Mouse (Mus musculus) liver, embryonic 14.5 days (tissue): Measurements from ENCODE around the gene Dram1. TPM values are rescaled to one million over a fixed set of nuclear protein-coding genes. Genes with fewer than 3 reads are reported as not detected.

Experiments
- ATAC-seq: fragments of 200-750 bp; cut with Nextera tagmentation; 2 replicates; pipeline ENCODE4 v1.8.0; 2017; ENCODE audit warnings: moderate number of reproducible peaks, mild to moderate bottlenecking, moderate library complexity; ENCODE audit not compliant: insufficient read depth
- DNase-seq, 3 experiments: peaks; one replicate each; pipeline ENCODE4 v3.0.0-alpha.2; 2012 to 2013; ENCODE audit warnings: low read depth in 3 of 3, low spot score in 3 of 3
- H3K27ac ChIP-seq: fragments of 300-500 bp; sonication (generic); 2 replicates; pipeline ENCODE4 v1.5.1; 2014; ENCODE audit warnings: moderate library complexity, mild to moderate bottlenecking, control low read depth, inconsistent platforms
- H3K27me3 ChIP-seq: fragments of 300-500 bp; sonication (generic); 2 replicates; pipeline ENCODE4 v1.6.1; 2014; ENCODE audit warnings: mild to moderate bottlenecking, low read length, moderate library complexity; ENCODE audit not compliant: control insufficient read depth, insufficient read depth
- H3K36me3 ChIP-seq: fragments of 300-500 bp; sonication (generic); replicated peaks from 2 replicates; pipeline ENCODE4 v1.6.1; 2014; ENCODE audit warnings: low read depth; ENCODE audit not compliant: control insufficient read depth, insufficient read depth
- H3K4me1 ChIP-seq, 2 experiments: fragments of 200-500 bp in 1 of 2; fragments of 300-500 bp in 1 of 2; sonication (generic) in 1 of 2; replicated peaks; 2 replicates each; pipeline ENCODE4 v1.6.1; 2012 to 2014; ENCODE audit warnings: antibody characterized with exemption in 1 of 2, inconsistent platforms in 1 of 2, low read length in 1 of 2; ENCODE audit not compliant: control insufficient read depth in 2 of 2, insufficient read depth in 2 of 2
- H3K4me2 ChIP-seq: fragments of 300-500 bp; sonication (generic); 2 replicates; pipeline ENCODE4 v1.6.1; 2014; ENCODE audit warnings: low read depth, mild to moderate bottlenecking, control low read depth, moderate library complexity
- H3K4me3 ChIP-seq, 2 experiments: fragments of 200-500 bp in 1 of 2; fragments of 300-500 bp in 1 of 2; sonication (generic) in 1 of 2; 2 replicates each; pipeline ENCODE4 v1.5.1; 2012 to 2014; ENCODE audit warnings: low read depth in 2 of 2, low read length in 2 of 2, mild to moderate bottlenecking in 2 of 2, control low read depth in 1 of 2, inconsistent platforms in 1 of 2, moderate library complexity in 1 of 2; ENCODE audit not compliant: insufficient read depth in 1 of 2
- H3K9ac ChIP-seq: fragments of 300-500 bp; sonication (generic); replicated peaks from 2 replicates; pipeline ENCODE4 v1.6.1; 2014; ENCODE audit warnings: mild to moderate bottlenecking, control low read depth, moderate library complexity
- H3K9me3 ChIP-seq: fragments of 300-500 bp; sonication (generic); 2 replicates; pipeline ENCODE4 v1.6.1; 2016; ENCODE audit warnings: low read length, mixed read lengths; ENCODE audit not compliant: control insufficient read depth
- CTCF ChIP-seq: IDR thresholded peaks from 2 replicates; pipeline ENCODE4 v1.5.1; 2016; ENCODE audit warnings: antibody characterized with exemption, low read depth, control low read depth
- EP300 ChIP-seq: IDR thresholded peaks from 2 replicates; pipeline ENCODE4 v1.6.1; 2016; ENCODE audit warnings: antibody characterized with exemption, low read depth
- WGBS: fragments of 180-500 bp; shearing (Covaris S2); extraction: QIAGEN DNeasy Blood & Tissue Kit; methylation state at CpG from one replicate; pipeline ENCODE4 v1.1.7; 2014; ENCODE audit not compliant: insufficient replicate concordance; 5-methylcytosine and 5-hydroxymethylcytosine counted together
- polyA plus RNA-seq, 2 experiments: library from polyadenylated mRNA; depleted of rRNA in 1 of 2; stranded (reverse) in 1 of 2; unstranded in 1 of 2; fragments of >200 nt; fragmentation: Nextera tagmentation in 1 of 2; extraction: Ambion mirVana in 1 of 2; gene quantifications; 2 replicates each; pipeline versions ENCODE4 v1.2.1 to v1.2.3; 2012 to 2014

Gene Dram1
- polyA plus RNA-seq, 2 experiments = 1.2 to 1.5 TPM

GRCm38 (mm10) chr10:88354599-88354998 lies 24.3 kb downstream of the Dram1 start:
- Histone ChIP-seq H3K27me3 (peaks cover 9% of the 10 kb centered on the region), H3K9ac (no peak overlapping the region), H3K4me3 (no peak overlapping the region), H3K9me3 (no peaks in the 10 kb centered on the region), H3K4me1 (no peaks in the 10 kb centered on the region; a peak in 1 of 4 replicates), H3K27ac (no peak overlapping the region), H3K36me3 (no peaks in the 10 kb centered on the region), H3K4me2 (no peak overlapping the region)
- ATAC-seq (no peak), DNase-seq (no peak)
- WGBS = 55% methylated on average over 5 of the region's 5 CpGs
- TF ChIP-seq CTCF = no peak
- no peak for TF ChIP-seq EP300

DNA sequence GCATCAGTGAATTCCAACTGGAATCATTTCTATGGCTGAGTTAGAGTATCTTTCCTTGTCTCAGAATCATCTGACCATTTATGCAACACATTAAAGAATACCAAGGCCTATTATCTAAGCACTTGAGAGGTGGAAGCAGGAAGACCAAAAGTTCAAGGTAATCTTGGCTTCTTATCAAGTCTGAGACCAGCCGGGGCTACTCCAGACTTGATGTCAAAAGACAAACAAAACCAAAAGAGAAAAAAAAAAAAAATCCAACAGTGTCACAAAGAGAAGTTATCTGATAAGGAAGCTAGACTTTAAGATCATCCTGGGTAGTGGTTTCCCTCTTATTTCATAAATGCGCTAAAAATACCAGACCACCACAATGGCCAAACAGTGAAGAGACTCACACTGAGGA lies 26.3 kb downstream of the Dram1 start:
- Histone ChIP-seq H3K4me3 (no peak overlapping the region), H3K27ac (no peak overlapping the region), H3K9ac (no peak overlapping the region), H3K9me3 (no peaks in the 10 kb centered on the region), H3K4me2 (no peak overlapping the region), H3K36me3 (no peaks in the 10 kb centered on the region), H3K27me3 (peaks cover 9% of the 10 kb centered on the region), H3K4me1 (no peaks in the 10 kb centered on the region; a peak in 1 of 4 replicates)
- ATAC-seq = no peak
- whole genome bisulfite sequencing = 6% methylated on average over 2 of the region's 2 CpGs
- DNase-seq = no peak
- TF ChIP-seq CTCF = no peak
- TF ChIP-seq EP300 = no peak

GRCm38 (mm10) chr10:88351411-88352103 lies 27.3 kb downstream of the Dram1 start:
- Histone ChIP-seq H3K36me3 (no peaks in the 10 kb centered on the region), H3K27ac (no peak overlapping the region), H3K9ac (no peak overlapping the region), H3K4me2 (no peak overlapping the region), H3K4me1 (no peaks in the 10 kb centered on the region; a peak in 1 of 4 replicates), H3K4me3 (no peak overlapping the region), H3K9me3 (no peaks in the 10 kb centered on the region), H3K27me3 (peaks cover under 1% of the 10 kb centered on the region)
- no peak for ATAC-seq
- no peak for DNase-seq
- 23% methylated on average over 5 of the region's 5 CpGs for WGBS
- no peak for TF ChIP-seq CTCF
- TF ChIP-seq EP300 = peak; percentile 7; the same call in 1 of the 2 replicates

DNA sequence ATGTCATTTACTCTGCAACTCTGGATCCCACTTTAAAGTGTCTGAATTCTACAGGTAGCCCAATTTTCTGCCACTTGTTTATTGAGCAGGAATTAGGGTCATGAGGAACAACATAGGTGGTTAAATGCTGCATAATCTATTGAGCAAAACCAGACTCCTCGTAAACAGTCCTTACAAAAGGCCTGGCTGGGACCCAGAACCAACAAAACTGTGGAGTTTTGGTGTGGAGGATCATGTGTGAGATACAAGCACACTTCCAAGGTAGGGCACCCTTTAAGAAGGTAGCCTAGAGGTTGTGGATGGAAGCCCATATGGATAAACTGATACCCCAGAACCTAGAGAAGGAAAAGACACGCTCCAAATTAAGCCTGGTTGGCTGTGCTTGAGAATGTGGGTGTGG lies 28.2 kb downstream of the Dram1 start:
- Histone ChIP-seq H3K4me1 (no peaks in the 10 kb centered on the region; a peak in 1 of 4 replicates), H3K27ac (no peak overlapping the region), H3K4me2 (no peak overlapping the region), H3K4me3 (no peak overlapping the region), H3K27me3 (no peaks in the 10 kb centered on the region), H3K9me3 (no peaks in the 10 kb centered on the region), H3K9ac (no peak overlapping the region), H3K36me3 (no peaks in the 10 kb centered on the region)
- no peak for ATAC-seq
- no peak for DNase-seq
- TF ChIP-seq EP300 = no peak
- TF ChIP-seq CTCF = no peak
- 70% methylated on average over 2 of the region's 2 CpGs for WGBS

DNA sequence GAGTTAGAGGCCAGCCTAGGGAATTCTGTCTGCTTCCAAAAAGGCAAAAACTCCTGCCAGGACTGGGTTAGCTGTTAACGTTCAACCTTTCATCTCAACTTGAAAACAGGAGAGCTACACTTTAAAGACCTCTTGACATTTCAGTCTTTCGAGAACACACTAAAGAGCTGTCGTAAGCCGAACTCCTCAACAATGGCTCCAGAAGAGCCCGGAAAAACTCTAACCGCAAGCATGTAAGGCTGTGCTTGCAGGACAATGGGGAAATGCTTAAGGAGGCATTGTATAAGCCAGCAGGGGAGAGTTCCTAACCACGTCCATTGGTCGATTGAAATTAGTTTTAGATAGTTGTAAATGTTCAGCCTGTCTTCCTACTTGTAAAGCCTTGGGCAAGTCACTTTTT lies 29.1 kb downstream of the Dram1 start:
- Histone ChIP-seq H3K4me1 (no peaks in the 10 kb centered on the region; a peak in 1 of 4 replicates), H3K4me2 (no peak overlapping the region), H3K36me3 (no peaks in the 10 kb centered on the region), H3K27ac (no peak overlapping the region), H3K9ac (no peak overlapping the region), H3K4me3 (no peak overlapping the region), H3K9me3 (no peaks in the 10 kb centered on the region), H3K27me3 (no peaks in the 10 kb centered on the region)
- TF ChIP-seq EP300 (no peak), CTCF (no peak)
- no peak for DNase-seq
- ATAC-seq = no peak
- WGBS = 25% methylated on average over 8 of the region's 8 CpGs
